Mouse (Mus musculus) adrenal gland, postnatal 25 days (tissue): ENCODE results near the gene Kctd15. TPM values are rescaled to one million over a fixed set of nuclear protein-coding genes. Genes with fewer than 3 reads are reported as not detected.

Source experiments
- DNase-seq: peaks from one replicate; pipeline ENCODE4 v3.0.0; 2021; ENCODE audit warnings: mixed read lengths
- total RNA-seq: library from RNA; stranded (reverse); gene quantifications from 2 replicates; pipeline ENCODE4 v1.2.3, GENCODE M21; 2021

Kctd15 gene
- total RNA-seq, 1 experiment from 2014 or later, result 9.4 TPM

DNA sequence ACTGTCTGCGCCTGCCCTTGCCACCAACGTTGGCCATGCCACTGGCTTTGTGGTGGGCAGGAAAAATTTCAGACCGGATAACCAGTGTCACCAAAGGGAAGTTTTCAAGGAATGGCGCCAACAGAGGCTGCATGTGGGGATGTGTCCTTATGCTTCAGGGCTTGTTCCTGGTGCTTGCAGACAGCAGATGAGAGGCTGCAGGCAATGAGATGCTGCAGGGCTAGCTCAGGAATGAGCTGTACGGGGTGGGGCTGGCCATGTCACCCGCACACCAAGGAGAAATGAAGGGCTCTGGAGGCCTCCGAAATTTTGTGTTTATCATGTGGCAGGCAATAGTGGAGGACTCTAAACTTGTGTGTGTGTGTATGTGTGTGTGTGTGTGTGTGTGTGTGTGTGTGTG, 6.6 kb upstream of the Kctd15 start:
- DNase-seq, result no peak

DNA sequence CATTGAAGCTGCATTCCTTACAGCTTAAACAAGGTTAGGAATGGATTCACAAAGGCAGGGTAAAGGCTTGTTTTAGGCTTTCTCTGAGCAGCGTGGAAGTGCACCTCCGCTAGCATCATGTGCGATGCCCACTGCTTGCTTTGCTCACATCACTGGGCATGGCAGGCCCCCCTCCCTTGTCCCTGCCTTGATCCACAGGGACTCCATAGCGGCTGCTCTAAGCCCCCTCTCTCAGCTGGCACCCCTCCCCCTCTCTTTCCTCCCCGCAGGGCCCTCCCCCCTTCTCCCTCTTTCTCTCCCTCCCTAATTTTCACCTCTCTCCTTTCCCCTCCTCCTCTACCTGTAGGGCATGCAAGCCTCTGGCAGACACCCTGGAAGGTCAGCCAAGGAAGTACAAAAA, 5.7 kb upstream of the Kctd15 start:
- no peak for DNase-seq

DNA sequence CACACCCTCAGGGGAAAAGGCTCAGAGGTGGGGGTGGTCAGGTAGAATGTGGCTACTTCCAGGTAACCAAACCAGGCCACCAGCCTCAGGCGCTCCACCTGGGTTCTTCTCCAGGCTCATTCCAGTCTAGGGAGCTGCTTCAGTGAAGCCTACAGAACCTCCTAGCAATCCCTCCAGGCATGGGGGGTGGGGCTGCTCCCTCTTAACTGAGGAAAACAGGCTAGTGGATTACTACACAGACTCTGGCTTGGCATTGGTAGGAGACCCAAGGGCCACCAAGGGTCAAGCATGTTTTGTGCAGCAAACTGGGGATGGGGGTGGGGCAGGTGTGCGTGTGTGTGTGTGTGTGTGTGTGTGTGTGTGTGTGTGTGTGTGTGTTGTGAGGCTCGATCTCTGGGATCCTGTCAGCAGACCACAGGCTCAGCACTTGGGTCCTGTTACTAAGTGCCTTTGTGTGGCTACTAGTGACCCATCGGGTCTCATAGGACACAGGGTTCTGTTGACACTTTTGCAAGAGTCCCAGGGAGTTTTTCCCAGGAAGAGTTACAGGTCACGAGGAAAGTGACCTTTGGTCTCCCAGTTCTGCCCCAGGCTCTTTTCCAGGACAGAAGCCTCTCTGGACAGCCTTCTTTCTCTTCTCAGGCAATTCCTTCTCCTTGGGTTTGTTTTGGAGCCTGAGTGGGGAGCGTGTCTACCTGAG, 3.0 kb upstream of the Kctd15 start:
- peak; percentile 37 for DNase-seq

DNA sequence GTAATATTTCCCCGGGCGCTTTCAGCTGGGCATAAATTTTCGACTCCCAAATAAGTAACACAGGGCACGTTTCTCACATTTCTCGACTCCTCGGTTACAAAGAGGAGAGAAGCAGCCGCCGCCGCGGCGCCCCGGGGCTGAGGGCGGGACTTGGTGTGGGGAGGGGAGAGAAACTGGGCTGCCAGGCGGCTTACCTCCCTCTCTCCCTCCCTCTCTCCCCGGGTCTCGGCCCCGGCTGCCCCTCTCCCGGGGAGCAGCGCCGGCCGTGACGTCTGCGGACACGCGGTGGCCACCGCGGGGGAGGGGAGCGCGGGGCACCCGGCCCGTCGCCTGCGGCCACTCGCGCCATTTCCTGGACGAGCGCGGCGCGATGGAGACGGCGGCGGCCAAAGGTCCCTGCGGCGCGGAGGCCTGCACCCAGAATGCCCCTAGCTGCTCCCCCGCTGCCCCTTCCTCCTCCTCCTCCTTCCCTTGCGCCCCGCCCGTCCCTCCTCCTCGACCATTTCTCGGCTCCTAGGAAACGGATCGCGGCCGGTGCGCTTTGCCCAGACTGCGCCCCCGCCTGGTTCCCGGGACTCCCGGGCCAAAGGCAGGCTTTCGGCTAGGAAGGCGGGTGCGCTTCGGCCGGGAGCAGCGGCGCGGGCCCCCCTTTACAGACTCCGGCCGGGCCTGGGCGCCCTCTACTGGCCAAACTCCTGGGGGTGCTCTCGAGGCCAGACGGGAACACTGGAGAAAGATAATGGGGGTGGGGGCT, 1.3 kb downstream of the Kctd15 start:
- peak; percentile 96 for DNase-seq

DNA sequence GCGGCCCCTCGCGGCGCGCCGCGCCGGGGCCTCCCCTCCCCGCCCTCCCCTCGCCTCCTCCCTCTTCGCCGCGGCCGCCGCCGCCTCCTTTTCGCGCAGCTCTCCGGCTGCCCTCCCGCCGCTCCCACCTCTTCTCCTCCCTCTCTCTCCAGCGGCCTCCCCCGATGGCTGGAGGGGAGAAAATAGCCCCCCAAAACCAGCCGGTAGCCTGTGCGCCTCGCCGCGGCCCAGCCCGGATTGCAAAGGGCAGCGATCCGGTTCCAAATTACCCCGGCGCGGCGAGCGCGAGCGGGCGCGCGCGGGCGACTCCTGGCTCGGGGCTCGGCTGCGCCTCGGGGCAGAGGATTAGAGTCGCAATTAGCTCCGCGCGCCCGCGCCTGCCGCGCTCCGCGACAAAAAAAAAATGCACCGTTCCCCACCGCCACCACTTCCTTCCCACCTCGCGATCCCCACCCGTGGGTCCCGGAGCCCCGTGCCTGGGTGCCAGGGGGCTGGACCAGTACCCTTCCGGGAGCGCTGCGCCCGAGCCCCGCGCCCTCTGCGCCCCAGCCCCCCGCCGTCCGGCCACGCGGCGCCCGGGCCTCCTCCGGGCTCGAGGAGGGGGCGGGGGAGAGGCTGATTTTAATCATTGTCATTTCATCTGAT, 2.0 kb downstream of the Kctd15 start:
- peak; percentile 58 for DNase-seq

DNA sequence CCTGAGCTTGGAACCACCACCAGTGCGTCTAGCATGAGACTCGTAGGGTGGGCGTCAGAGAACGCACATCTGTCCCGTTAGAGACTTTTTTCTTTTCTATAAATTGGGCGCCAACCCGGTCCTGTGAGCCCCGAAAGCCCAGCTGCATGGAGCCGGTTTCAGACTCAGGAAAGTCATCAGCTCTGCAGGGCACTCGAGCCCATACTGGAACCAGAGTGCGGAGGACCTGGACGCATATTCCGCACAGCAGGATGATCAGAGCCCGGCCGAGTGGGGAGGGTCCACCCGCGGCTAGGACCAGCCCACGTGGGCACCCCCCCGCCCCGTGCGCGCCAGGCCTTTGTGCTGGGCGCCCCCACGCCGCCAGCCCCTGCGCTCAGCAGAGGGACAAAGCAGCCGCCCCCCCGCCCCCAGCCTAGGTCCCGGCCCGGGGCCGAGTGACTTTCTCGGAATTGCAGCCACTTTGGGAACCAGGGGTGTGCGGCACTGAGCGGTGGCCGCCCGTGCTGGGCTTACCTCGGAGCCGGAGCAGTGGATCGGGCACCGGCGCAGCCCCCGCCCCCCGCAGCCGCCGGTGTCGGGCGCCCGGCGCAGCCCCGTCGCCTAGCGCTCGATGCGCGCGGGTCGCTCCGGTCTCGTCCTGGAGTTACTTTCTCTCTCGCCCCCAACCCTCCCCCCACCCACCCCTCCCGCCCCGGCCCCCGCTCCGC, 2.6 kb downstream of the Kctd15 start:
- DNase-seq, result peak; percentile 20

DNA sequence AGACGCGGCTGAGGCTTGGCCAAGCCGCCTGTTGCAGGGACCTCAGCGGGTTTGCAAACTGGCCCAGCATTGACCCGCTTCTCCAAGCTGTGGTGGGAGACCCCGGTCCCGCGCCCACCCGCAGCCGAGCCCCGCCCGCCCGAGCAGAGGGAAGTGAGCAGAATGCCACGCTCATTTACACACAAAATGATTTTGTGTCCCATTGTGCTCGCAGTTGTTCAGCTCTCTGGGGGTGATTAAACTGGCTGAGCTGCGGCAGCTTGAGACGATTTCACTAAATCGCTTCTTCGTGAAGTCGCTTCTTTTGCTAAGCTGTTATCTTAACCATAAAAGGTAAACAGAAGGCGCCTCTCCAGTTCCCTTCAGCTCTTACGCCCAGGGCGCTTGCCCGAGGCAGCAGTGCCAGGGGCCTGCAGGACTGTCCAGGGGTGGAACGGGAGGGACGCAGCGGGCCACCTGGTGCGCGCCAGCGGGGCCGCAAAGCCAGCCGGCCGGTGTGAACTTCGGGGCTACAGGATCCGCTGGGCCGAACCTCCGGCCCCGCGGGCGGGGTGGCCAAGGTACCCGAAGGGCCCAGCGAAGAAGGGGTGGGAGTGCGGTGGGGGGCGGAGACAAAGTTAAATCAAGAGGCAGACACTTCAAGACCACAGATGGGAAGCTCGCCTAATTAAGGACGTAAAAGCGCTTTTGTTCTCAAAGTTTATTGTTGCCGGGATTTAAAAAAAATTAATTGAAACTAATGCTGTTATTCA, 3.6 kb downstream of the Kctd15 start:
- DNase-seq, result peak; percentile 28

DNA sequence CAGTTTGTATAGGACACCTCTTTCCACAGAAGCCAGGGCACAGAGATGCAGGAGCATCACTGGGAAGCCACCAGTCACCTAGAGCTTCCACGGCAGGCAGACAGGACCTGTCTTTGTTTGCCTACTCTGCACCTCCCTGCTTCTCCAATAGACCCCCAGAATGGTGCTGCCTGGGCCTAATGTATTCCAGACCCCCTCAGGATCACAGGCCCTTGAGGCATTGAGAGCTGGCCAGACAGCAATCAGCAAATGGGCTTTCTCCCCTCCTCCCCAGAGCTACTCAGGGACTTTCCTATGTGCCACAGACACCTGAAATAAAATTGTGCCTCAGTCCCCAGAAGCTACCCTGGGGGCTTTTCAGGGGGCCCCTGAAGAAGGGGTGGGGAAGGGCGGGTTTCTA, 5.2 kb downstream of the Kctd15 start:
- DNase-seq, result no peak

DNA sequence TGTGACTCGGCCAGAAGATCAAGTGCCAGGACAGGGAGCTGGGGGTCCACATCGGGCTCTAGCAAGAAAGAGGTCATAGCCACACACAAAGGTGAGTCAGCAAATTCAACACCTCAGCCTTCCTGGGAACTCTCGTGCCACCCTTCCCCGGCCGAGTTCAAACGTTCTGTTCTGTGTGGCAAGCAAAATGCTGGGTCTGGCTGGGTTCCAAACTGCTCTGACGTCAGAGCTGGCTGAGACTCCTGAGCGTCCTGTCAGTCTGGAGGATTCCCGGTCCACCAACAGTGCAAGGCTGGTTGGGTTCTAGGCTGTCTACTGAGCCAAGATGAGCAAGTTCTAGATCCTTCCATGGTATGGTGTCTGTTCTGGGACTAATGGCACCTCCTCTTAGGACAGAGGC, 9.5 kb downstream of the Kctd15 start:
- DNase-seq, result peak; percentile 85

DNA sequence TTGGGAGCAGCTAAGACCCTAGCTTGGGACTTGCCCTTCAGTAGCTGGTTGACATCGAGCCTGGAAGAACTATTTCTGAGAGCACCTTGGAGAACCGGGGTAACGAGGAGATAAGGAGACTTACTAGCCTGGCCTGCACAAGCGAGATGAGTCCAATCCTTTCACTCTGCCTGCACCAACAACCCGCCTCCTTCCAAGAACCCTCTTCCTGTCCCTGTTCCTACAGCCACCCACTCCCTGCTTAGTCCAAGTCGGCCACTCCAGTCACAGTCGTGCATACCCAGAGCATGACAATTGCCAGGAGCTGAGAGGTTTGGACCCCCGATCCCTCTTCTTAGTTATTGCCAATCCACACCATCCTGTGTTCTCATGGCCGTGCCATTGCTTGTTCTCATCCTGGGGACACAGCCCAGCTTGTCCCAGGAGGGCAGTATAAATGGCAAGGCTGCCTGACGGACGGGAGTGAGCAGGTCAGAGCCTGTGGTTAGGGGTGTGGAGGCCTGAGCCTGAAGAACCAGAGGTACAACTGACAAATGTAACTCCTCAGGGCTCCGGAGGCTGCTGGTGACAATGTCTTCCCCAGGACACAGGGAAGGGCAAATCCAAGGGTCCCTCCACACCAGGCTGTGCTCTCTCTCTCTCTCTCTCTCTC, 10.3 kb downstream of the Kctd15 start:
- no peak for DNase-seq

DNA sequence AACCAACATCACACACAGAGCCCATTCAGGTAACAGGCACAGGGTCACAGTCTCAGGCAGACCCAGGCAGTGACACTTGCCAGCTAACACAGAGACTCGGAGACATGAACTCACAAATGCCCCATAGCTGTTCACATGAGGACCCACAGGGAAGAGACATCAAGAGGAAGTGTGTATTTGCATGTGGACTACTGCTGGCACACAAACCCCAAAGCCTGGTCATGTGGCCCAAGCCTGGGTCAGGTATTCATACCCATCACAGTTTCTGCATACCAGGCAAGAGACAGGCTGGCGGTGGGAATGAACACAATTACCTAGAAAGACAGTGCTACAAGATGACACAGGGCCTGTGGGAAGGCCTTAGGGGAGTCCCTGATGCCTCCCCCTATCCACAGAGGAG, 10.9 kb downstream of the Kctd15 start:
- no peak for DNase-seq

DNA sequence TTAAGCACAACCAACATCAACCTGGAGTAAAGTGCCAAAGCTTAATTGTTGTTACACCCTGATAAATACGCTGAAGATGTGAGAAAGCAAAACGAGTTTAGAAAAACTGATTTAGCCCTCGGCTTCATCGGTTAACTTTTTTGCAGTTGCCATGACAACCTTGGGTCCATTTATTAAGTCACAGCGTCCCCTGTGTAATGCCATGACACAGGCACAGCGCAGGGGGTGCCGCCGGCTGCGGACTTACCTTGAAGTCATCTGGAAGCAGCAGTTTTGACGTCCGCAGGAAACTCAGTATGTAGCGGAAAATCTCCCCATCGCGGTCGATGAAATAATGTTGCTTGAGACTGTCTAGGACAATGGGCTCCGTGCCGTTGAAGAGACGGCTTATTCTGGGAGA, 11.9 kb downstream of the Kctd15 start:
- no peak for DNase-seq

DNA sequence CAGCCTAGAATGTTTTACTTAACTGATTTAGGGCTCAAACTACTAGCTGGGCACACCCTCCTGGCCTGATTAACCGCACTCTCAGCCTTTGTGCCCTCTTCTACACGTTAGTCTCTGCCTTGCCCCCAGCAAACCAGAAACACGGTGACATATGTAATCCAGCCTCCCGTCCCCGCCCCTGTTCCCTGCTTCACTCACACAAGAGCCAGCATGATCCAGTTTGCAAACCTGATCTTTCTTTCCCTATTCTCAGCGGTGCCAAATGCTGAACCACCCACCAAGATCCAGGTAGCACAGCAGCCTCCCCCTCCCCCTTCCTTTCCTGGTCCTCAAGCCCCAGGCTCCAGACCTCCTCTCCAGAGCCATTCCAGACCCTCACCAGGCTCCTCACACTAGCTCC, 13.2 kb downstream of the Kctd15 start:
- no peak for DNase-seq

DNA sequence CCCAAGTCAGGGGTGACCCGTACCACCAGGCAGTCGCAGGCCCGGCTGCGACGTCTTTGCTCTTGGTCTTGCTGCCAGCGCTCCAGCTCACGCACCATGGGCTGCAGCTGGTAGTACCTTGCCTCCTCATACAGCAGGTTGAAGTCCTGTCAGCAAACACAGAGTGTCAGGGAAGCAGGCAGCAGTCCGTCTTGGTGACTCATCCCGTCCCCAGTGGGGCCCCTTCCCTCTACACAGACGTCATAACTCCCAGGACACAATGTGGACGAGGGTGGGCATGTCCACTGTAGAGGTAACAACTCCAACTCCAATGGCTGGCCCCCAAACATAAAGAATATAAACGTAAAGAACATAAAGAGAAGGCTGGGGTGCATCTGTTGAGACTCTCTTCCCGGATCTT, 14.6 kb downstream of the Kctd15 start:
- no peak for DNase-seq

DNA sequence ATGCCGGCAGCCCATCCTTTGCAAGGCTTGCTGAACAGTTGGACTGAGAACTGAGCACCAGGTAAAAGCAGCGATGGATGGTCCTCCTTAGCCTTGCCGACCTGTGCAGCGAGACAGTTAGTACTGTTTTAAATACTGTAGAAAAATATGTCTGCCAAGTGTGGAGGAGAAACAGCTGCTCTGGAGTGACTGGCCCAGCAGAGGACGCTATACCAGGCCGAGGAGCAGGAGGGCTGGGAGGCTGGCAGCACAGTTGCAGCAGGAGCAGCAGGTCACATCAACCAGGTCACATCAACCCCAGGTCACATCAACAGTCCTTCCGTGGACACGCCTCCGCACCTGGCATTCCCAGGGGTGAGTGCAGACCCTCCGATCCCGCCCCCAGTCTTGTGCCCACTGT, 16.7 kb downstream of the Kctd15 start:
- DNase-seq, result no peak

DNA sequence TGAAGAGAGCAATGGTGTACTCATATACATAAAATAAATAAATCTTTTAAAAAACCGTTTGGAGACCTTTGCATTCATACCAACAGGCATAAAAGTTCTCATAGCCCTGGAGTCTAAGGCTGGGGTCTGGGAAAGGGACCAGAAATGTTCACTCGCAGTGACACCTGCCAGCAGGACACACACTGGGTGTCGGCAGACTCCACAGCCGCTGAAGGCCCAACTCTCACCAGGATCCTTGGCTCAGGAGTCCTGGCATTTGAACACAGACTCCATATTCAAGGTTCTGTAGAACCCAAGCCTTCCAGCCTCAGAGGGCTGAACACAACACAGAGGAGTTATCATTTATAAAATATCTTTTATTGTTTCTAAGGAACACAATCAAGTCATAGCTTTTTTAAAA, 19.9 kb downstream of the Kctd15 start:
- DNase-seq, result no peak

DNA sequence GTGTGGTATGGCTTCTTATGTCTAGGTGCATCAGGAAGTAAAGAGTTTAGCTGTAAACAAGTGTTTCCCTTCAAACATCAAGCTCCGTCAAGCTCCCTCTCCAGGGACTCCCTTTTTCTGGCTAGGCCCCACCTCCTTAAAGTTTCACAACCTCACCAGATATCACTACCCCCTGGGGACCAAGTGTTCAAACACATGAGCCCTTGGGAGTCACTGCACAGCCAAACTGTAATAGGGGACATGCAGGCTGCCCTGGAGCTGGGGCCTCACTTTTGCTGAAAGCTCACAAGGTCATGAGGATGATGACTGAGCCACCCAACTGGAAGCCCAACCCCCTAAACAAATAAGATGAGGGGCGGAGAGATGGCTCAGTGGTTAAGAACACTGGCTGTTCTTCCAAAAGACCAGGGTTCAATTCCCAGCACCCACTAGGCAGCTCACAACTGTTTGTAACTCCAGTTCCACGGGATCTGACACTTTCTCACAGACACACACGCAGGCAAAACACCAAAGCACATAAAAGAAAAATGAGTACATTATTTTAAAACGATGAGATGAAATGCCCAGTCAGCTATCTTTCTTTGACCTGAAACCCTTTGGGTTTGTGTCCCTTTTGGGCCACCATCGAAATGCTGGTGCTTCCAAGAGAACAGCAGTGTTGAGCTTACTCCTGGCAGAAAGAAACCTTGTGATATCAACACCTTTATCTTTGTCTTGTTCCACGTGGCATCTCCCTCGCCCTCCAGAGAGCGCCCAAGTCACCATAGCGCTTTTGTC, 23.4 kb downstream of the Kctd15 start:
- DNase-seq, result no peak

DNA sequence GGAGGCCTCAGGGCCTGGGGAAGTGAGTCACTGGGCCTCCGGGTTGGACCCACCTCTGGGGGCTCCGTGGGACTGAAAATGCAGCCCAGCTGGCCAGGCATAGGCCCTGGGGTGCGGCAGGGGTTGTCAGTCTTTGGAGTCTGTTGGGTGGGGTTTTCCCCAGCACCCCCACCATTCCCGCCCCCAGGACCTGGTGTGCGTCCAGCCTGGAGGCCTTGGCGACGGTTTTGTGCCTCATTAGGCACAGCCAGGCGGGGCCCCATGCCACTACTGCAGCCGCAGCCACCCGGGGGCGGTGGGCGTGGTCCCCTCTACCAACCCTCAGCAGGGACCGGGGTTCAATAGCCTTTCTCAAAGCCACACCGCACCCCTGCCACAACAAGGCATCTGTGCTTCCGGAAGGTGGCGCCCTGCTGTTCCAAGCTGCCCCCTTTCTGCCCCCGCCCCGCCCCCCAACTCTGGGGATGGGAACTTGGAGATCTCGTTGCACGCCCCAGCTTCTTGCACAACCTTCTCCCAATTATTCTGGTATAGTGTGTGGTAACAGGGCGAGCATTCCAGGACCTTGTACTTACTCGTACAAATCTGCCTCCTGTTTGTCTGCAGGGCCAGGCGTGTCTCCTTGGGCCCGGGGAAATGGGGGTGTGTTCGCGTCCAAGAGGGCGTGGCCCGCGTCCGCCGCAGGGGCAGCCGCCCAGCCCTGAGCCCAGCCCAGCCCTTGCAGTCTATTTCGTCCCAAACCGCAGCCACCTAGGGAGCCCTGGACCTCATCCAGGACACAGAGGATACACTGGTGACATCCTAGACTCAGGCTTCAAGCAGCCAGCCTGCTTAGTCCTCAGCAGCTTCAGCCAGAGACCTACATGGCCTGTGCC, 26.1 kb downstream of the Kctd15 start:
- DNase-seq, result peak; percentile 73

DNA sequence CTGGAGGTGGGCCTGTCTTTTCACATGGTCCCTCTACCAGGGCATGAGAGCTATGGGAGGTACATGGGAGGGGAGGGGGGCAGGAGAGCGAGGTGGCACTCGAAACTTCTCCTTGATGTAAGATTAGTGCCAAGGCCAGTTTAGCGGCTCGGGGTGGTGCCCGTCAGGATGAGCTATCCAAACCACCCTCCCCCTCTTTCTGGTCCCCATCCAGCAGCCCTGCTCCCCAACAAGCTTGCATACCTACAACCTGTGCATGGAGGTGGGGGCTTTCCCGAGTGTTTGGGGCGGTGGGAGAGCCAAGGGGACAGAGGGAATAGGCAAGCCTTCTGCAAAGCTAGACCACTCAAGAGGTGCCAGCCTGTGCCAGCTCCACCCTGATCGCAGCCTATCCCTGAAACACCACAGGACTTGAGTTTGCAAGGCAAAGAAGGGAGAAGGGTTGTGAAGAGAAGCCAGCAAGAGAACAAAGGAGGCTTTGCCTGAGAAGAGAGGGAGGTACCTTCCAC, 26.8 kb downstream of the Kctd15 start:
- peak; percentile 10 for DNase-seq

DNA sequence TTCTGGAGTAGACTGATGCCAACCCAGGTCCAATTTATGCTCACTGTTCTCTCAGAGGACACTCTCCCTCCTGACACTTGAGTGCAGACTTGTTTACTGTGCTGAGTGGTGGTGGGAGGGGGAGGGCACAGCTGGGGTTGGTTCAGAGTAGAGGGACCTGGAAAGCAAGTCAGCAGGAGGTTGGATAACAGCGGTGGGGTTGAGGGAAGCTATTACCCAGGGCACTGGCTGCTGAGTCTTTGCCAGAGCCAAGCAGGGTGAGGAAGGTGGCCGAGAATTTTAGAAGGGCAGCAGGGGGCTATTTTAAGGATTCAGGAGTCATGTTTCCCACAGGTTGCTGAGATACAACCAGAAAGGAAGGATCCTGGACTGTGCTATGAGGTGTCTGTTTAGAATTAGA, 36.1 kb downstream of the Kctd15 start:
- no peak for DNase-seq
